Mouse (Mus musculus) embryonic fibroblast, embryonic 13.5 days (primary cell): Measurements from ENCODE around the gene Patz1.

Experiments used
- CTCF ChIP-seq: IDR thresholded peaks from 2 replicates; pipeline ENCODE4 v1.5.1; 2011; ENCODE audit warnings: mild to moderate bottlenecking, control low read depth, low read length, moderate library complexity, borderline replicate concordance; ENCODE audit not compliant: insufficient read depth
- POLR2A ChIP-seq: IDR thresholded peaks from 2 replicates; pipeline ENCODE4 v1.6.1; 2011; ENCODE audit warnings: low read depth, mild to moderate bottlenecking, control low read depth, low read length, moderate library complexity

GRCm38 (mm10) chr11:3282887-3283286 is 5.8 kb upstream of the Patz1 start:
- no peak for TF ChIP-seq CTCF
- no peak for TF ChIP-seq POLR2A
